ENCODE assay signal across 13 mouse cellular contexts in genomic region chr9:118204456-118204855, GRCm38 (mm10). TPM values are rescaled to one million over a fixed set of nuclear protein-coding genes. Genes with fewer than 3 reads are reported as not detected.
DNase-seq lines count a peak whose midpoint lies in the region.
"Had no signal": no experiment of that assay in that cellular context is flagged by ENCODE, and none has a peak within 500 bp of the region (broad histone marks: within the 10 kb centered on the region; RNA-seq: fewer than 3 reads in every experiment).

No protein-coding gene starts in this region.

- DNase-seq in heart, adult 11 months: peak; percentile 80
- DNase-seq in heart, adult 8-10 months (ENCODE audit: low spot score): no peak
- DNase-seq: adrenal gland, adult 2 months; adrenal gland, adult 8-10 months; adrenal gland, postnatal 10 days; adrenal gland, postnatal 14 days; adrenal gland, postnatal 25 days; adrenal gland, postnatal 36 days; B cell, adult 2 months; cerebellum, adult 11 months; cerebellum, adult 11-12 months; cerebellum, adult 18-20 months; cerebellum, adult 2 months had no signal

RNA-seq across cellular contexts. Expression of gene Cmc1, which starts 54.5 kb away (rescaled TPM):
- 10 to 100 TPM; 19.6 to 29.4 (median 24.5) TPM for total RNA-seq in heart, adult 8-10 months (2022)
